Mouse (Mus musculus): ENCODE measurements around the gene Cd177.

DNA sequence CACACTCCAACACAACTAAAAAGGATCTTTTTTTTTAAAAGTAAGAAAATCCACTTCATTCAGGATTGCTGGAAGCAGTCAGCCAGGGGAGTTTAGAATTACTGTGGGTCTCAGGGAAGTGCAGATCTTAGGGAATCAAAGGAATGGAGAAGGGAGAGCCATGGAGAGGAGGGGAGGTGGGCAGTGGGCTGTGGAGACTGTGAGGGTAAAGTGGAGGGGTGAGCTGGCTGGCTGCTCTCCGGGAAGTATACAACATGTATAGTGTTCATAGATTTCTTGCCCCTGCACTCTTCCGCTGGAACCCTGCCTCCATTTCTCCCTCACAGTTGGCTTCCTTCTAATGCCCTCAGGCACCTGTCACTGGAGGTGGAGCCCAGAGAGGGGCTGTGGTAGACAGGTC is 8.5 kb downstream of the Cd177 start:
- TF ChIP-seq GATA1 (IDR thresholded peaks at IDR 0.05; ENCODE audit: low read length) (no peak), TAL1 (IDR thresholded peaks at IDR 0.05; ENCODE audit: low read length) (no peak)

All from erythroblast, embryonic 14.5 days (primary cell).